Mouse (Mus musculus) liver, postnatal 0 days (tissue): ENCODE data around the gene Hbb-bh1. TPM values are rescaled to one million over a fixed set of nuclear protein-coding genes. Genes with fewer than 3 reads are reported as not detected.

Experiments
- ATAC-seq: fragments of 200-750 bp; cut with Nextera tagmentation; 2 replicates; pipeline ENCODE4 v1.8.0; 2017; ENCODE audit warnings: mild to moderate bottlenecking, moderate library complexity
- DNase-seq: peaks from one replicate; pipeline ENCODE4 v3.0.0-alpha.2; 2016
- H3K27ac ChIP-seq: fragments of 300-500 bp; sonication (generic); 2 replicates; pipeline ENCODE4 v1.5.1; 2014; ENCODE audit warnings: antibody characterized with exemption, moderate library complexity, mild to moderate bottlenecking, low read depth
- H3K27me3 ChIP-seq: fragments of 300-500 bp; sonication (generic); 2 replicates; pipeline ENCODE4 v1.6.1; 2014; ENCODE audit warnings: low read length, control low read depth, mixed read lengths; ENCODE audit not compliant: insufficient read depth
- H3K36me3 ChIP-seq: fragments of 300-500 bp; sonication (generic); replicated peaks from 2 replicates; pipeline ENCODE4 v1.6.1; 2014; ENCODE audit warnings: mild to moderate bottlenecking, control low read depth, low read length, moderate library complexity, mixed read lengths; ENCODE audit not compliant: insufficient read depth
- H3K4me1 ChIP-seq: fragments of 300-500 bp; sonication (generic); 2 replicates; pipeline ENCODE4 v1.6.1; 2014; ENCODE audit warnings: antibody characterized with exemption, mild to moderate bottlenecking, control low read depth; ENCODE audit not compliant: insufficient read depth
- H3K4me2 ChIP-seq: fragments of 300-500 bp; sonication (generic); 2 replicates; pipeline ENCODE4 v1.6.1; 2014; ENCODE audit warnings: low read depth, mild to moderate bottlenecking, low read length, moderate library complexity, mixed read lengths
- H3K4me3 ChIP-seq: fragments of 300-500 bp; sonication (generic); 2 replicates; pipeline ENCODE4 v1.5.1; 2014; ENCODE audit warnings: low read depth, low read length
- H3K9ac ChIP-seq: fragments of 300-500 bp; sonication (generic); replicated peaks from 2 replicates; pipeline ENCODE4 v1.6.1; 2014; ENCODE audit warnings: mild to moderate bottlenecking, moderate library complexity
- H3K9me3 ChIP-seq: fragments of 300-500 bp; sonication (generic); 2 replicates; pipeline ENCODE4 v1.6.1; 2016; ENCODE audit warnings: mild to moderate bottlenecking, control low read depth, low read length, mixed read lengths
- CTCF ChIP-seq: sonication (generic); IDR thresholded peaks from 2 replicates; pipeline ENCODE4 v1.5.1; 2016; ENCODE audit warnings: antibody characterized with exemption, low read depth
- EP300 ChIP-seq: IDR thresholded peaks from 2 replicates; pipeline ENCODE4 v1.6.1; 2016; ENCODE audit warnings: antibody characterized with exemption, low read depth, mild to moderate bottlenecking
- WGBS: fragments of 180-500 bp; shearing (Covaris S2); extraction: QIAGEN DNeasy Blood & Tissue Kit; methylation state at CpG from one replicate; pipeline ENCODE4 v1.1.7; 2014; ENCODE audit not compliant: insufficient replicate concordance; 5-methylcytosine and 5-hydroxymethylcytosine counted together
- polyA plus RNA-seq: library from polyadenylated mRNA; unstranded; fragments of >200 nt; fragmentation: Nextera tagmentation; extraction: Ambion mirVana; gene quantifications from 2 replicates; pipeline ENCODE4 v1.2.1, GENCODE M21; 2015

Gene Hbb-bh1
- polyA plus RNA-seq, 1 experiment from 2014 or later = 2.5 TPM

GRCm38 (mm10) chr7:103792669-103793388, 50.1 kb downstream of the Hbb-bh1 start:
- 17% methylated on average over 4 of the region's 4 CpGs for WGBS
- Histone ChIP-seq H3K27me3 (no peaks in the 10 kb centered on the region), H3K4me3 (no peak overlapping the region), H3K4me1 (no peaks in the 10 kb centered on the region), H3K27ac (no peak overlapping the region), H3K9ac (no peak overlapping the region), H3K36me3 (no peaks in the 10 kb centered on the region), H3K9me3 (no peaks in the 10 kb centered on the region), H3K4me2 (no peak overlapping the region)
- ATAC-seq (peak; percentile 86), DNase-seq (peak; percentile 41)
- TF ChIP-seq EP300 (peak; percentile 83), CTCF (peak; percentile 55)

DNA sequence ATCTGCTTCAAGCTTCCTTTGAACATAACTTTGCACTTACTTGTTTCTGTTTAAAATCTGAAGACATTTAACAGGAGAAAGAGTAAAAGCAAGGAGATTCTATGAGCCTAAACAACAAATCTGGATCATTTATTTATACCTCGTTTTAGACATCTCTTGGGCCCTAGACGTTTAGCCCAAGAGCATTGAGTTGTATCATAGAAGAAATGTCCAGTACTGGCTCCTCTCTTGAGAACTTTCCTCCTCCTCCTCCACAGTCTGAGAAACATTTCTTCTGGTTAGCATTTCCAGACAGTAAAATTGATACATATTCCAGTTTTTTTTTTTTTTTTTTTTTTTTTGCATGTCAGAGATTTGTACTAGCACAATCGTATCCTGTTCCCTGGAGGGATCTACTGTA, 51.2 kb downstream of the Hbb-bh1 start, which contains the start of gene Olfr67:
Gene Olfr67, minus strand, starts transcription at position 101 of the 400 bp plus-strand sequence.
- H3K27me3 ChIP-seq = no peaks in the 10 kb centered on the region
- H3K4me2 ChIP-seq = no peak within 1 kb of the TSS
- no peaks in the 10 kb centered on the region for H3K36me3 ChIP-seq
- ATAC-seq (no peak), DNase-seq (no peak)
- TF ChIP-seq EP300 (no peak), CTCF (no peak)
- no peak within 1 kb of the TSS for H3K9ac ChIP-seq
- H3K4me1 ChIP-seq = no peaks in the 10 kb centered on the region
- H3K9me3 ChIP-seq = no peaks in the 10 kb centered on the region
- WGBS = 75% methylated on average over 3 of the region's 3 CpGs
- no peak within 1 kb of the TSS for H3K4me3 ChIP-seq
- H3K27ac ChIP-seq = no peak within 1 kb of the TSS

Other genes with a start within 250 kb of the Hbb-bh1 start
- not detected in 2 replicates for gene Olfr619, start 242.6 kb downstream of the Hbb-bh1 start, polyA plus RNA-seq
- not detected in 2 replicates for gene Olfr620, start 230.6 kb downstream of the Hbb-bh1 start, polyA plus RNA-seq
- gene Olfr622, start 200.5 kb downstream of the Hbb-bh1 start, polyA plus RNA-seq = not detected in 2 replicates
- gene Olfr623, start 179.5 kb downstream of the Hbb-bh1 start, polyA plus RNA-seq = not detected in 2 replicates
- 0.01 TPM in 1 of 2 replicates, not detected in the other for gene Olfr624, start 172.0 kb downstream of the Hbb-bh1 start, polyA plus RNA-seq
- gene Olfr625-ps1, start 160.4 kb downstream of the Hbb-bh1 start, polyA plus RNA-seq = not detected in 2 replicates
- not detected in 2 replicates for gene Olfr243, start 128.5 kb downstream of the Hbb-bh1 start, polyA plus RNA-seq
- gene Olfr628, start 112.8 kb downstream of the Hbb-bh1 start, polyA plus RNA-seq = not detected in 2 replicates
- gene Olfr629, start 98.2 kb downstream of the Hbb-bh1 start, polyA plus RNA-seq = 0.07 and 0.09 TPM in 2 replicates
- not detected in 2 replicates for gene Olfr630, start 85.8 kb downstream of the Hbb-bh1 start, polyA plus RNA-seq
- gene Olfr69, start 71.6 kb downstream of the Hbb-bh1 start, polyA plus RNA-seq = 0.04 TPM in 1 of 2 replicates, not detected in the other
- not detected in 2 replicates for gene Olfr68, start 63.5 kb downstream of the Hbb-bh1 start, polyA plus RNA-seq
- 0.02 TPM in 1 of 2 replicates, not detected in the other for gene Olfr67, start 51.3 kb downstream of the Hbb-bh1 start, polyA plus RNA-seq
- gene Hbb-bt, start 29.2 kb downstream of the Hbb-bh1 start, polyA plus RNA-seq = 16,738 and 17,184 TPM in 2 replicates
- gene Hbb-bs, start 15.1 kb downstream of the Hbb-bh1 start, polyA plus RNA-seq = 51,353 and 55,260 TPM in 2 replicates
- not detected in 2 replicates for gene Hbb-bh2, start 2.6 kb downstream of the Hbb-bh1 start, polyA plus RNA-seq
- 5.5 and 5.6 TPM in 2 replicates for gene Hbb-y, start 10.1 kb upstream of the Hbb-bh1 start, polyA plus RNA-seq
- not detected in 2 replicates for gene Olfr66, start 43.1 kb upstream of the Hbb-bh1 start, polyA plus RNA-seq
- gene Olfr64, start 51.3 kb upstream of the Hbb-bh1 start, polyA plus RNA-seq = not detected in 2 replicates
- not detected in 2 replicates for gene Olfr65, start 60.3 kb upstream of the Hbb-bh1 start, polyA plus RNA-seq
- not detected in 2 replicates for gene Olfr631, start 85.7 kb upstream of the Hbb-bh1 start, polyA plus RNA-seq
- gene Olfr632, start 91.2 kb upstream of the Hbb-bh1 start, polyA plus RNA-seq = 0.06 TPM in 1 of 2 replicates, not detected in the other
- not detected in 2 replicates for gene Olfr633, start 101.3 kb upstream of the Hbb-bh1 start, polyA plus RNA-seq
- gene Olfr635, start 128.0 kb upstream of the Hbb-bh1 start, polyA plus RNA-seq = not detected in 2 replicates
- not detected in 2 replicates for gene Olfr638, start 155.6 kb upstream of the Hbb-bh1 start, polyA plus RNA-seq
- not detected in 2 replicates for gene Olfr639, start 174.1 kb upstream of the Hbb-bh1 start, polyA plus RNA-seq
- not detected in 2 replicates for gene Olfr640, start 182.4 kb upstream of the Hbb-bh1 start, polyA plus RNA-seq
- not detected in 2 replicates for gene Olfr641, start 192.3 kb upstream of the Hbb-bh1 start, polyA plus RNA-seq
- gene Olfr642, start 209.5 kb upstream of the Hbb-bh1 start, polyA plus RNA-seq = not detected in 2 replicates
- not detected in 2 replicates for gene 4930516K23Rik, start 218.3 kb upstream of the Hbb-bh1 start, polyA plus RNA-seq
- gene Olfr644, start 228.7 kb upstream of the Hbb-bh1 start, polyA plus RNA-seq = not detected in 2 replicates
- gene Olfr645, start 242.3 kb upstream of the Hbb-bh1 start, polyA plus RNA-seq = not detected in 2 replicates